Mouse (Mus musculus) cerebellum, adult 18-20 months (tissue): ENCODE measurements around the gene Olfr799.

ENCODE experiments used
- DNase-seq, 2 experiments: peaks; one replicate each; pipeline ENCODE4 v3.0.0; 2021

The Olfr799 gene

GRCm38 (mm10) chr10:129637184-129637583 lies at the start of gene Olfr799:
Gene Olfr799, plus strand, starts transcription at chr10:129637484.
- no peak for DNase-seq

DNA sequence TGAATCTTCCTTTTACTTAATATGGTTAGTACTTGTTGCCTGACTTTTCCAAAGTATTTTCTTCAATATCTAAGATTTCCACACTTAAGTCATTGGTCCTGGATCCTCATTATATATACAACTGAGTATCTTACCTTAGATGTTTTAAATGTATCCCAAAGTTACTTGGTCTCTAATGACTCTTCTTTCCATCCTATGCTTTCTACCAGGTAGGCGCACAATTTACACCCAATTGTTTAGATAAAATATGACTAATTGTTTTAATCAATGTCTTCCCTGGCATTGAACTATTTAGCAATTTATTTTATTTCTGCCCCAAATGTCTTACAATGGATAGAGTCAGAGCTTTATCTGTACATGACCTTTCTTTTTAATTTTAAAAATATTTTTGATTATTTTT lies 24.8 kb upstream of the Olfr799 start, which contains the start of gene Olfr796:
TSS of gene Olfr796 (minus strand) at position 101 of the 400 bp plus-strand sequence.
- no peak for DNase-seq

GRCm38 (mm10) chr10:129621724-129622123 lies 15.6 kb upstream of the Olfr799 start:
- DNase-seq = no peak

GRCm38 (mm10) chr10:129623251-129623650 lies 14.0 kb upstream of the Olfr799 start:
- no peak for DNase-seq

GRCm38 (mm10) chr10:129627834-129628233 lies 9.4 kb upstream of the Olfr799 start, which contains the start of gene Olfr798:
Gene Olfr798, minus strand, starts transcription at chr10:129627934.
- no peak for DNase-seq

DNA sequence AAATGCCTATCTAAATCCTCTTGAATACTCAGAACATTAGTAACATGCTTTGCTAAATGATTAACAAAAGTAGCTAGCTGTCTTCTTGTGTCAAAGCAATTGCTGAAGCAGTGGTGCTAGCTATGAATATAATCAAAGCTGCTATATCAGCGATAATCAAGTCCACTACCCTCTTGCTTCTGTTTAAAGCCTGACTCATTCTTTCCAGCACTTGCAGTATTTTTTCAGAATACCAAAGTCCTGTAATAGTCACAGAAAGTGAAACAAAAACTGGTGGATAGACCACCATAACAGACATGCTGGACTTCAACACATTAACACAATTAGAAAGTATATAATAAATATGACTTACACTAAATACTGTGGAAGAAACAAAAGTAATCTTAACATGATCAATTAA lies 14.5 kb downstream of the Olfr799 start:
- no peak for DNase-seq

- DNase-seq = no peak
Measured at GRCm38 (mm10) chr10:129657394-129657793, 20.1 kb downstream of the Olfr799 start, which contains the start of gene Olfr800. Gene Olfr800, plus strand, starts transcription at chr10:129657694.

DNA sequence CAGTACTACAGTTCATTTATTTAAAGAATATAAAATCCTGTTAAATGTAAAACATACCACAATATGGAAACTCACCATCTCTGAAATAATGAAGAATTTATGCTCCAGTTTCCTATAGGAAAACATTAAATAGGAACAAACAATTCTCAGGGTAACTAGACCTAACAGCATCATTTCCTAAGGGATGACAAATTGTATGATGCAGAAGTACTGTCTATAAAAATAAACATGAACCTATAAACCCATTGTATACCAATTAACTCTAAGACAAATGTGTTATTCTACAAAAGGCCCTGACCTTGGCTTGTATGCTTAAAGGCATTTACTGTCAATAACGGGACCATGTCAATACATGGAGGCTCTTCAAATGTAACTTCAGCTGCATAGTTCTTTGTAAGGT lies 36.5 kb downstream of the Olfr799 start, which contains the start of gene Olfr801:
TSS of gene Olfr801 (minus strand) at position 101 of the 400 bp plus-strand sequence.
- DNase-seq = no peak

DNA sequence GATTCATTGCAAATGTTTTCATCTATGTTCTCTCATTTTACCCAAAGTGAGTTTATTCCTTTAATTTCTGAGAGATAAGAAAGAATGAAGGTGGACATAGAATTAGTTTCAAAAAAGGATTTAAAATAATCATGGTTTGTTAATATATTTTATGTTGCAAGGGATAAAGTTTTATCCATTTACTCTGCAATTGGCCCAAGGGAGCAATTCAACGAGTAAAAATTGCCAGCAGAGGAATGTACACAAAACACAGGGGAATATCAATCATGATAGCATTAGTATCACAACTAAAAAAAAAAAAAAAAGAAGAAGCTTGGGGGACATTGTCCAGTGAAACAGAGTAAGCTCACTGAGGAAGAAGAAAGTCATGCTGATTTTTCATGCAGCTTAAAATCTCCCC lies 50.8 kb downstream of the Olfr799 start, which contains the start of gene Olfr802:
TSS of gene Olfr802 (minus strand) at position 101 of the 400 bp plus-strand sequence.
- no peak for DNase-seq

GRCm38 (mm10) chr10:129694186-129694585 lies 56.9 kb downstream of the Olfr799 start, which contains the start of gene Olfr803:
Gene Olfr803, minus strand, starts transcription at chr10:129694286.
- DNase-seq = no peak
